Mouse (Mus musculus) midbrain, embryonic 12.5 days (tissue): ENCODE results near the gene Cebpz. TPM values are rescaled to one million over a fixed set of nuclear protein-coding genes. Genes with fewer than 3 reads are reported as not detected.

Experiments used
- ATAC-seq: fragments of 200-750 bp; cut with Nextera tagmentation; 2 replicates; pipeline ENCODE4 v1.8.0; 2017; ENCODE audit warnings: low read depth, moderate TSS enrichment, moderate library complexity; ENCODE audit not compliant: low FRiP score
- H3K27ac ChIP-seq: fragments of 300-500 bp; sonication (generic); replicated peaks from 2 replicates; pipeline ENCODE4 v1.5.1; 2016; ENCODE audit warnings: mild to moderate bottlenecking
- H3K27me3 ChIP-seq: fragments of 300-500 bp; sonication (generic); 2 replicates; pipeline ENCODE4 v1.6.1; 2016; ENCODE audit warnings: mild to moderate bottlenecking
- H3K36me3 ChIP-seq: fragments of 300-500 bp; sonication (generic); 2 replicates; pipeline ENCODE4 v1.6.1; 2016
- H3K4me1 ChIP-seq: fragments of 300-500 bp; sonication (generic); 2 replicates; pipeline ENCODE4 v1.6.1; 2016
- H3K4me2 ChIP-seq: fragments of 300-500 bp; sonication (generic); replicated peaks from 2 replicates; pipeline ENCODE4 v1.6.1; 2016; ENCODE audit warnings: mild to moderate bottlenecking, moderate library complexity
- H3K4me3 ChIP-seq: fragments of 300-500 bp; sonication (generic); 2 replicates; pipeline ENCODE4 v1.5.1; 2016; ENCODE audit warnings: mild to moderate bottlenecking
- H3K9ac ChIP-seq: fragments of 300-500 bp; sonication (generic); replicated peaks from 2 replicates; pipeline ENCODE4 v1.6.1; 2016; ENCODE audit warnings: mild to moderate bottlenecking, moderate library complexity
- H3K9me3 ChIP-seq: fragments of 300-500 bp; sonication (generic); 2 replicates; pipeline ENCODE4 v1.6.1; 2016; ENCODE audit warnings: mild to moderate bottlenecking
- WGBS: fragments of 180-500 bp; shearing (Covaris S2); methylation state at CpG from one replicate; pipeline ENCODE4 v1.1.7; 2016; 5-methylcytosine and 5-hydroxymethylcytosine counted together
- polyA plus RNA-seq: library from polyadenylated mRNA; unstranded; fragments of >200 nt; fragmentation: Nextera tagmentation; extraction: Ambion mirVana; gene quantifications from 2 replicates; pipeline ENCODE4 v1.2.1, GENCODE M21; 2016

Gene Cebpz
- polyA plus RNA-seq: 62.1 and 67.7 TPM in 2 replicates

DNA sequence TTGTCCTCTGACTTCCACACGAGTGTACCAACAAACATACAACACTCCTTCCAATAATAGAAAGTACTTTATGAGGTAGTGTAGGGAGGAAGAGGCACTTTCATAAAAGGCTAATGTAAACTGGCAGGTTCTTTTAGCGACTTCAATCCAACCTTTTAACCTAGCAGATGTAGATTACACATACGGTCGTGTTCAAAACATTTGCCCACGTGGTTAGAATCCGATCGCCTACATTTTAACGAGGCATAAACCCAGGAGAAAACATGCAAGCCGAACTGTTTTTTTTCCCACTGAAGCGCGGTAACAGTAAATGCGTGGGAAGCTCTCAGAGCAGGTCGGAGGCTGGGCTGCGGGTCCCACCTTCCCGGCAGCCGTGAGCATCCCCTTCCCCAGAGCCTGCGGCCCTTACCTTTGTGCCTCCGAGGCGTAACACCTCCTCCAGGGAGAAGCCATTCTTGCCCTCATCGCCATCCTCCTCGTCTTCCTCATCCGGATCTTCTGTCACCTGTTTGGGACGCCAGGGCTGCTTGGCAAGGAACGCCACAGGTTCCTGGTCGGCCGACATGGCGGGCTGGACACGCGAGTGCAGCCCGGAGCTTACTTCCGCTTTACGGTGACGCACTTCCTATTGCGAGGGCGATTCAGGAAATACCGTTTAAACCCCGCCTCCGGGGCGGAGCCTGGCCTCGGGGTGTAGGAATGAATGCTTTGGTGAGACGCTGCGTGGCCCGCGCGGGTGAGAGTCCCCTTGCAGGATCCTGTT lies at the start of gene Cebpz, which contains the start of gene Ndufaf7:
Gene Cebpz (minus strand): TSS at position 601 of the 763 bp plus-strand sequence.
Gene Ndufaf7 (plus strand): TSS at position 671 of the 763 bp plus-strand sequence.
- H3K4me1 ChIP-seq: peaks cover 15% of the 10 kb centered on the region
- WGBS: under 1% methylated on average over 45 of the region's 45 CpGs
- H3K27ac ChIP-seq: 0 out of 2 replicates have a peak within 1 kb of the TSS, but pooled peaks have one; percentile 20
- ATAC-seq: peak; percentile 99
- H3K27me3 ChIP-seq: no peaks in the 10 kb centered on the region
- H3K4me3 ChIP-seq: peak within 1 kb of the TSS; percentile 74
- H3K4me2 ChIP-seq: peak within 1 kb of the TSS; percentile 57
- peak within 1 kb of the TSS; percentile 67 for H3K9ac ChIP-seq
- peaks cover 42% of the 10 kb centered on the region for H3K36me3 ChIP-seq
- no peaks in the 10 kb centered on the region for H3K9me3 ChIP-seq

DNA sequence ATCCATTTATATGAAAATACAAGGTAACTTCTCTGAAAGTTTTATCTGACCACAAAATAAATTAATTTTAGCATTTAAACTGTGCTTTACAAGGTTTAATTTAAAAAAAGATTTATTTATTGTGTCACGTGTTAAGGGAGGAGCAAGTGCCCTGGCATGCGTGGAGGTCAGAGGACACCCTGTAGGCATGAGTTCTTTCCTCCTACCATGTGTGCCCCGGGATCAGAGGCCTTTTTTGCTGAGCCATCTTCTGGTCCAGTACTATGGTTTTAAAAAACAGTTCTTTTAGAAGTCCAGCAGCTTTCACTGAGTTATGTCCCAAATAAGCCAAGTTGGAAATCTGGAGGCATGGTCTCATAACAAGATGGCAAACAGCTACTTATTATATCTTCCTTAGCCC lies 46.9 kb upstream of the Cebpz start:
- Histone ChIP-seq H3K4me1 (no peaks in the 10 kb centered on the region), H3K9me3 (no peaks in the 10 kb centered on the region), H3K36me3 (peaks cover 27% of the 10 kb centered on the region), H3K27me3 (no peaks in the 10 kb centered on the region), H3K27ac (no peak overlapping the region), H3K9ac (no peak overlapping the region), H3K4me3 (no peak overlapping the region), H3K4me2 (no peak overlapping the region)
- 93% methylated on average over 3 of the region's 3 CpGs for WGBS
- ATAC-seq: no peak

DNA sequence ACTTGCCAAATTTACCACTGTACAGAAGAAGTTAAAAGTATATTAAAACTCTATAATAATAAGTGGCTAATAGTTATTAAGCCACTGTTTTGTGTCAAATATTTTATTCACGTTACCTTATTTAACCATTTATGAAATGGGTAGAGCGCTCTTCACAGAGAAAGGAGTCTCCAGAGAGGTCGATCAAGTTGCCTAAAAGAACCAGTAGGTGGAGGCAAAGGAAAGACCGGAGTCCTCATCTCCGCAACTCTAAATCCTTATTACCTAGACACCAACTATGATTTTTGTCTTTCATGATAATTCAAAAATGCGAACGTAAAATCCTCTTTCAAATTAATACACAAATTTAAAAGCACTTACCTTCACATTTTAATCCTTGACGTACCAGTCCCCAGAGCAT lies 46.3 kb upstream of the Cebpz start:
- no peaks in the 10 kb centered on the region for H3K9me3 ChIP-seq
- no peak overlapping the region for H3K27ac ChIP-seq
- H3K4me3 ChIP-seq: no peak overlapping the region
- no peaks in the 10 kb centered on the region for H3K4me1 ChIP-seq
- ATAC-seq: no peak
- H3K9ac ChIP-seq: no peak overlapping the region
- H3K4me2 ChIP-seq: no peak overlapping the region
- H3K27me3 ChIP-seq: no peaks in the 10 kb centered on the region
- H3K36me3 ChIP-seq: peaks cover 27% of the 10 kb centered on the region
- WGBS: 94% methylated on average over 8 of the region's 8 CpGs

DNA sequence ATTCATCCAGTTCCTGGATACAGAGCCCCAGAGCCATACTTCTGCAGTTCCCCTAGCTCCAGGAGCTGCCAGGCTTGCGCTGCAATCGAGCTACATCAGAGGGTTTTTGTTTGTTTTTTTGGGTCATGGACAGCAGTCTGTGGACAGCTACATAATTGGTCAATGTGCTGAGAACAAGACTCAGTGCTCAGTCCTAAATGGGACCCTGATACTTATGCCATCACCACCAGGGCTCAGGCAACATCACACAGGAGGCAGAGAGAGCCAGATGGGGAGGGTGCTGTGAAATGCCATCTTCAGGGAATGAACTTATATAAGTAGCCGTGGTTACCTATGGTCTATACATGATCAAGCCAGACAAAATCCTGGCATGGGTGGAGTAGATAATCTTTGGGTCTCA lies 31.6 kb upstream of the Cebpz start:
- no peak for ATAC-seq
- Histone ChIP-seq H3K27ac (no peak overlapping the region), H3K36me3 (peaks cover 46% of the 10 kb centered on the region), H3K27me3 (no peaks in the 10 kb centered on the region), H3K4me2 (no peak overlapping the region), H3K9ac (no peak overlapping the region), H3K9me3 (no peaks in the 10 kb centered on the region), H3K4me3 (no peak overlapping the region), H3K4me1 (no peaks in the 10 kb centered on the region)
- WGBS: 87% methylated on average over 3 of the region's 3 CpGs

DNA sequence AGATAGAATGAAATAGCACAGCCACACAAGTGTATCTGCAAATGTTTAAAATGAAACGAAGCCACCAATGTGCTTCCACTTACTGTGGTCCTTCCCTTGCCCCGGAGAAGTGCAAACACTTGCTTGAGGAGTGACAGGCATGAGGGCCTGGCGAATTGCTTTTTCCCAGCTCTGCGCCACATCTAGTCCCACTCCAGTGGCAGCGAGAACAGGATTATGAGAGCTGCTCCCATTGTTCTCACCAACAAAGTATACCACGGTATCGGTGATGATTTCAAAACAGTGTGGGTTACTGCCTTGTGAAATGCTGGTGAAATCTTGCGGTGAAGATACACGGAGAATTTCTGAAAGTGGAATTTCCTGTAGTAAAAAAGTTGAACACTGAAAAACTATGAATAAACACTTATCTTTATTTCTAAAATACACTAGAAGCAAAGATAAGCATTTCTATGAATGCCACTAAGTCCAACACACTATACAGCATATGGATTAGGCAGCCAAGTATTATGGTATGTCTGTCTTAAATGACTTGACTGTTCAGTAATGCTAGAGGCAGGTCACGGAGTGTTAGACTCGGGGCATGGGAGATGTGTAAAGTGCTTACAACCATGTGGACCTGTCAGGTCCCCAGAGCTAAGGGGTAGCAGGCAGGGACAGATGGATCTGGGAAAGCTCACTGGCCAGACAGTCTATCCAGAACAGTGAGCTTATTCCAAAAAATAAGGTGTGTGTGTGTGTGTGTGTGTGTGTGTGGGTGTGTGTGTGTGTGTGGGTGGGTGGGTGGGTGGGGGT lies 29.4 kb upstream of the Cebpz start:
- no peak for ATAC-seq
- peaks cover 45% of the 10 kb centered on the region for H3K36me3 ChIP-seq

DNA sequence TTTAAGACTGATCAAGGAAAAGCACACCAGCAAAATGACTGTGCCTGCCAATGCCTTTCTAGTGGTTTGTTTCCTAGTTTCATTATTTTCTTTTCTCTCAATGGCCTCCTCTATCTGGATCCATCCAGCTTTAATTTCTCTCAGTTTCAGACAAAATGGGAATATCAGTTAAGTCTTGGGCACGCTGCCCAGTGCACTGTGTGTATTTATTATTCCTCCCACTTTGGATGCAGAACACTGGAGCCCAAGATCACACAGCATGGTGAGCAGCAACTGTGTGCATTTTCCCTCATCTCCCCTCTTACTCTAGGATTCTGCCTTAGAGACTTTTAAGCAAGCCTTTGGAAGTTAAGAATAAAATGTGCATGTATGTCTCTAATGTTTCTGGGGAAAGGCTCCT lies 27.5 kb upstream of the Cebpz start:
- Histone ChIP-seq H3K36me3 (peaks cover 50% of the 10 kb centered on the region), H3K4me2 (no peak overlapping the region), H3K27ac (no peak overlapping the region), H3K4me3 (no peak overlapping the region), H3K9me3 (no peaks in the 10 kb centered on the region), H3K27me3 (no peaks in the 10 kb centered on the region), H3K4me1 (no peaks in the 10 kb centered on the region), H3K9ac (no peak overlapping the region)
- 81% methylated on average over 1 of the region's 1 CpGs for WGBS
- ATAC-seq: no peak

More for the DNA sequence above, 29.4 kb upstream of the Cebpz start:
- Histone ChIP-seq H3K27ac (no peak overlapping the region), H3K4me3 (no peak overlapping the region), H3K27me3 (no peaks in the 10 kb centered on the region), H3K4me1 (no peaks in the 10 kb centered on the region), H3K4me2 (no peak overlapping the region), H3K9ac (no peak overlapping the region), H3K9me3 (no peaks in the 10 kb centered on the region)
- 91% methylated on average over 11 of the region's 11 CpGs for whole genome bisulfite sequencing

DNA sequence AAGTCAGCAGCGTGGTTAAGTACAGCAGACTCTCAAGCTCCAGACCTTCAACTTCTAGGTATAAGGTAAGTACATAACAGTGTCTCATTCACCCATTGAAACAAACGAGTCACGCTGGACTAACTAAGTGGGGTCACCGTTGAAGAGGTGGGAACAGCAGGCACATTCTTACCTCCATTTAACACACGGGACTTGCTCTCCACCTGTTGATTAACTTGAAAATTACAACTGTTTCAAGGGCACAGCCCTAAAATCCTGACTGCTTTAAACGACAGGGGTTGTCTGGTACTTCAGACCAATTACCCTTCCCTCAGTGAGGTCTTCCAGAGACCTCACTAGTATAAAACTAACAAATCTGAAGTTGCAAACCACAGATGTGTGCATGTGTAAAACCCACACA lies 22.6 kb upstream of the Cebpz start:
- Histone ChIP-seq H3K27me3 (no peaks in the 10 kb centered on the region), H3K4me3 (no peak overlapping the region), H3K36me3 (peaks cover 59% of the 10 kb centered on the region), H3K4me2 (no peak overlapping the region), H3K27ac (no peak overlapping the region), H3K9me3 (no peaks in the 10 kb centered on the region), H3K4me1 (no peaks in the 10 kb centered on the region), H3K9ac (no peak overlapping the region)
- 86% methylated on average over 6 of the region's 6 CpGs for WGBS
- ATAC-seq: no peak

DNA sequence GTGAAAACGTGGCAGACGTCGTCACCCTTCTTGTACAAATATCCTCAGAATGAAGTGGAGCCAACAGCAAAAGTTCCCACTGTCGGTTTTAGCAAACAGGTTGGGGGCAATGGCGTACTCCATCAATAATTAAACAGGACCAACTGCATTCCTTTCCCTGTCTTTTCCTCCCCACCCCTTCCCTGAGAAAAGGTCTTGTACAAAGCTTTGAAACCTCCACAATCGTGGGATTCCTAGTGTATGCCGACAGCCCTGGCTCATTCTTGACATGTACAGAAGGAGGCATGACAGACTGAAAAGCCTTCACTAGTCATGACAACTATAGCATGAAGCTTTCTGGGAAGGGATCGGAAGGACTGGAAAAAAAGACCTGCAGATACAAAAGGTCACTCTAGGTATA lies 16.4 kb upstream of the Cebpz start:
- ATAC-seq: no peak
- Histone ChIP-seq H3K4me3 (no peak overlapping the region), H3K27ac (no peak overlapping the region), H3K27me3 (no peaks in the 10 kb centered on the region), H3K9ac (no peak overlapping the region), H3K4me2 (no peak overlapping the region), H3K9me3 (no peaks in the 10 kb centered on the region), H3K36me3 (peaks cover 80% of the 10 kb centered on the region), H3K4me1 (no peaks in the 10 kb centered on the region)
- 89% methylated on average over 8 of the region's 8 CpGs for WGBS

DNA sequence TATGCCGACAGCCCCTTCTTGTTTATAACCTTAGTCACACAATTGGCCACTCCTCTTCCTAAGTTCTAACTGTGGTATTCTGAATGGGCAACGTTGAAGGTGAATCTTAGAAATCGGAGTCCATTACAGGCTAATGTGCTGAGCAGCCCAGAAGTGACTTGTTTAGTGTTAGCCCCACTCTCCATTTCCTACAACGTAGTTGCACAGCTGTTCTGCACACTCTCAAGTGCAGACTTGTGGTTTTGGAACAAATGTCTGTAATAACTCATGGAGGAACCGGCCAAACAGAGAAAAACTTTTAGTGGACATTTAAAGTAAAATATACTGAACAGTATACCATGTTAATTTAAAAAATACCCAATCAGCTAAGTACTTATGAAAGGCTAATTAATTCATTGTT lies 15.2 kb upstream of the Cebpz start:
- no peak overlapping the region for H3K4me2 ChIP-seq
- WGBS: 93% methylated on average over 5 of the region's 5 CpGs
- H3K27me3 ChIP-seq: no peaks in the 10 kb centered on the region
- H3K4me1 ChIP-seq: no peaks in the 10 kb centered on the region
- H3K9ac ChIP-seq: no peak overlapping the region
- no peaks in the 10 kb centered on the region for H3K9me3 ChIP-seq
- ATAC-seq: no peak
- no peak overlapping the region for H3K4me3 ChIP-seq
- no peak overlapping the region for H3K27ac ChIP-seq
- H3K36me3 ChIP-seq: peaks cover 87% of the 10 kb centered on the region

DNA sequence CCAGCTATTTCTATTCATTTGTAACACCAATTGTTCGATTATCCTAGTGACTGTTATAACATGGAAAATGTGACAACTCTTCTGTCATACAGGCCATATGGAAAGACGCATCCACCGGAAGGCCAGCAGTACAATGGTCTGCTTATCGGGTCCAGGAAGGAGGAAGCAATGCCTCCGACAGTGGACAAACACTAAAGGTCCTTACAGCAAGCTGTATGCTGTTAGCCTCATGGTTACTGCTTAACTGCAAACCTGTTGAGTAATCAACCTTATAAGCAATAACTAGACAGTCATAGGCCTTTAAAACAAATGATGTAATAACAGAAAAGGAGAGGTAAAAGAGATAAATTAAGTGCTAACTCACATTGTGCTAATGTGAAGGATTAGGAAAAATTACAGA lies 14.4 kb upstream of the Cebpz start:
- Histone ChIP-seq H3K9me3 (no peaks in the 10 kb centered on the region), H3K9ac (no peak overlapping the region), H3K27me3 (no peaks in the 10 kb centered on the region), H3K4me2 (no peak overlapping the region), H3K27ac (no peak overlapping the region), H3K4me3 (no peak overlapping the region), H3K36me3 (peaks cover 88% of the 10 kb centered on the region), H3K4me1 (no peaks in the 10 kb centered on the region)
- ATAC-seq: no peak
- 93% methylated on average over 5 of the region's 5 CpGs for WGBS

DNA sequence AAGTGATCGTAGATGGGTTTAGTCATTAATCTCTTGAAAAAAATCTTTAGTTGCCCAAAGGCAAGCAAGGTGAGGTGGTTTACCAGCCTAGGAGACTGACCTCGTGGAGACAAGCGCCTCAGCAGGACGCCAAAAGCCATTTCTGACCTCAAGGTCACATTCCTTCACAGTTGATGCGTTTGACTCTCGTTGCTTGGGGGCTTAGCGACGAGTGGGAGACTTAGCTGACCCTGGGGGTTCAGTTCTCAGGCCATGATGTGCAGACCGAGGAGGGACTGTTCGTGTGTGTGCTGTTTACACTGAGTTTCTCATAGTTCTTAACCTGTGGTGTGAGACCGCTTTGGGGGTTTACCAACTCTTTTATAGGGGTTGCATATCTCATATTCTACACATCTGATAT lies 5.7 kb upstream of the Cebpz start:
- H3K4me2 ChIP-seq: no peak overlapping the region
- H3K36me3 ChIP-seq: peaks cover 40% of the 10 kb centered on the region
- H3K27ac ChIP-seq: no peak overlapping the region
- no peak for ATAC-seq
- no peak overlapping the region for H3K4me3 ChIP-seq
- no peaks in the 10 kb centered on the region for H3K9me3 ChIP-seq
- no peaks in the 10 kb centered on the region for H3K27me3 ChIP-seq
- no peak overlapping the region for H3K9ac ChIP-seq
- 48% methylated on average over 11 of the region's 11 CpGs for WGBS
- peaks cover 3% of the 10 kb centered on the region for H3K4me1 ChIP-seq

DNA sequence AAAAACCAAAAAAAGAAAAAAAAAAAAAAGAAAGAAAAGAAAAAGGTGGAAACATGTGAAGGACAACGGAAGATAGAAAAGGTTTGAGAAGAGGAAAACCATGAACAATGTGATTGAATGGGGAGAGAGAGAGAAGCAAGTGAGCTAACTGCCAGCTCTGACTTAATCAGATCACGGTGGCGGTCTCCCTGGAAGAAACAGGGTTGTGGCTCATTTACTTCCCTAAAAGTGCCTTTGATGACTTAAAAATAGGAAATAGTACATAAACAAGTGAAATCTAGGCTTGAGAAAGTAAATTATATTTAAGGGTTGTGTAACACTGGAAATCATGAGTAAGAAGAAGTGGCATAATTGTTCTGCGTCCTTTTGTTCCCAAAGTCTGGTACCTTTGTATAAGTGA lies 2.1 kb upstream of the Cebpz start:
- no peak overlapping the region for H3K9ac ChIP-seq
- 93% methylated on average over 4 of the region's 4 CpGs for WGBS

More for the DNA sequence above, 2.1 kb upstream of the Cebpz start:
- H3K4me3 ChIP-seq: no peak overlapping the region
- H3K27me3 ChIP-seq: no peaks in the 10 kb centered on the region
- H3K4me1 ChIP-seq: peaks cover 12% of the 10 kb centered on the region
- H3K36me3 ChIP-seq: peaks cover 41% of the 10 kb centered on the region
- no peak overlapping the region for H3K4me2 ChIP-seq
- no peaks in the 10 kb centered on the region for H3K9me3 ChIP-seq
- H3K27ac ChIP-seq: no peak overlapping the region
- ATAC-seq: no peak
